Mouse (Mus musculus): ENCODE results near the gene Gck. TPM values are rescaled to one million over a fixed set of nuclear protein-coding genes. Genes with fewer than 3 reads are reported as not detected.

Gck gene
- total RNA-seq (2021) = 1 to 10 TPM; 7.4 to 9.4 TPM

- intact Hi-C loops (cut with DNase I) = loop anchor here (5.0 kb wide), 1 partner anchor 67 kb away; no protein-coding TSS in a partner anchor
- no peak for DNase-seq (ENCODE audit: low spot score)
Observed at GRCm38 (mm10) chr11:5949586-5950352, at the start of gene Gck. Gene Gck, minus strand, starts transcription at chr11:5950081.

GRCm38 (mm10) chr11:5998472-5998871 is 48.6 kb upstream of the Gck start:
- DNase-seq (ENCODE audit: low spot score) = no peak
- intact Hi-C loops (cut with DNase I) = no loop called here

- intact Hi-C loops (cut with DNase I) = loop anchor here (1.0 kb wide), 3 partner anchors 31 to 265 kb away; no protein-coding TSS in a partner anchor
Observed at GRCm38 (mm10) chr11:5995989-5996388, 46.1 kb upstream of the Gck start.

DNA sequence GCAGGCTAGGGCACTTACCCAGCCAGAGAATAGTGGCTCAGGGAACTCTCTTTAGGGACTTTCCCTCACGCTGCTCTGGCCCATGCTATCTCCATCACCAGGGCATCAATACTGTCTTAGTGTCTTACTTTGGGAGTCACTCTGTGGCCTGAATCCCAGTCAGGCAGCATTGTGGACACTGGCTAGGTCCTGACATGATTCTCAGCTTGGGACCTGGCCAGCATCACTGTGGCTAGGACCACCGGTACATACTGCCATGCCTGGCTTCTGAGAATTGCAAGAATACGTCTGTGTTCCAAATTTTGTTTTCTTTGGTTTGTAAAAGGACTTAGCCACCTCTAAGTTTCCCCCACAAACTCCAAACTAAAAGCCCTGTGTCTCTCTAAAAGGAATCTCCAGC is 45.0 kb upstream of the Gck start:
- intact Hi-C loops (cut with DNase I) = no loop called here

More at GRCm38 (mm10) chr11:5995989-5996388, 46.1 kb upstream of the Gck start:
- DNase-seq (ENCODE audit: low spot score) = peak; percentile 64

GRCm38 (mm10) chr11:5994212-5994611 is 44.3 kb upstream of the Gck start:
- intact Hi-C loops (cut with DNase I) = no loop called here

More for the DNA sequence above, 45.0 kb upstream of the Gck start:
- DNase-seq (ENCODE audit: low spot score) = no peak

GRCm38 (mm10) chr11:5990910-5991309 is 41.0 kb upstream of the Gck start:
- intact Hi-C loops (cut with DNase I) = no loop called here
- DNase-seq (ENCODE audit: low spot score) = no peak

More at GRCm38 (mm10) chr11:5994212-5994611, 44.3 kb upstream of the Gck start:
- no peak for DNase-seq (ENCODE audit: low spot score)

DNA sequence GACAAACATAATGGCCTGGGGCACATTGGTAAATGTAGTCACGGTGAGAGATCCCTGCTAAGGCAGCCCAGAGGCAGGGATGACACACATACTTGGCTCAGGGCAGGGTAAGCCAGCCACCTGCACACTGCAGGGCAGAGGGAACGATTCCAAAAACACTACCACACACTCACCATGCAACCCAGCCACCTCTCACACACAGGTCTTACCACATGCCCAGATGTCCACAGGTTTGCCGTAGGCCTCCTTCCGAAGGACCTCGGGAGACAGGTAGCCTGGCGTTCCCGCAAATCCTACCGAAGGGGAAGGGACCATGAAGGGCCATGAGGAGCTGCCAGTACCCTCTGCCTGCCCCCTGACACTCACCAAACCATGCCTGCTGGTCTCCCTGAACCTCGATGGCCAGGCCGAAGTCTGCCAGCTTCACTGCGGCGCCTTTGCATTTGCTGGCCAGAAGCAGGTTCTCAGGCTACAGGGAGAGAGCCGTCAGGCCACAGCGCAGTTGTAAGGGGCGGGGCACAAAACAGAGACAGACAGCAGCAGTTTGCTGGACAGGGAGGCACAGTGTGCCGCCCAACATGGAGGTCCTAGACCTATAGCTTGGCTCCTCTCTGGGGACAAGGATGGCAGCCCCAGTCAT is 40.2 kb upstream of the Gck start:
- no peak for DNase-seq (ENCODE audit: low spot score)
- intact Hi-C loops (cut with DNase I) = no loop called here

DNA sequence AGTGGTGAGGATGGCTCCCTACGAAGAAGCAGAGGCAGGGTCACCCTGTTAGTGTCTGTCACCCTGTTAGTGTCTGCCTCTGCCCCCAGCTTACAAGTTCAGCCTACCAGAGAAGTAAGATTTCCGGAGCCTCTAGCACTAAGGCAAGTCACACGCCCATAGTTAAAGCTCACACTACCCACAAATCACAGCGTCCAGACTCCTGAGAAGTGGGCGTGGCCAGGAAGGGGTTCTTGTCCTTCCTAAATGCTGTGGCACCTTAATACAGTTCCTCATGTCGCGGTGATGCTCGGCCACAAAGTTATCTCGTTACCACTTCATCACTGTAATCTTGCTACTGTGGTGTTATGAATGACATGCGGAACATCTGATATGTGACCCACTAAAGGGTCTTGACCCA is 38.2 kb upstream of the Gck start:
- intact Hi-C loops (cut with DNase I) = no loop called here
- no peak for DNase-seq (ENCODE audit: low spot score)

- intact Hi-C loops (cut with DNase I) = no loop called here
- no peak for DNase-seq (ENCODE audit: low spot score)
Observed at GRCm38 (mm10) chr11:5983629-5984028, 33.7 kb upstream of the Gck start.

GRCm38 (mm10) chr11:5981323-5981722 is 31.4 kb upstream of the Gck start:
- intact Hi-C loops (cut with DNase I) = no loop called here
- no peak for DNase-seq (ENCODE audit: low spot score)

- DNase-seq (ENCODE audit: low spot score) = no peak
- intact Hi-C loops (cut with DNase I) = no loop called here
Observed at GRCm38 (mm10) chr11:5980561-5980960, 30.7 kb upstream of the Gck start.

DNA sequence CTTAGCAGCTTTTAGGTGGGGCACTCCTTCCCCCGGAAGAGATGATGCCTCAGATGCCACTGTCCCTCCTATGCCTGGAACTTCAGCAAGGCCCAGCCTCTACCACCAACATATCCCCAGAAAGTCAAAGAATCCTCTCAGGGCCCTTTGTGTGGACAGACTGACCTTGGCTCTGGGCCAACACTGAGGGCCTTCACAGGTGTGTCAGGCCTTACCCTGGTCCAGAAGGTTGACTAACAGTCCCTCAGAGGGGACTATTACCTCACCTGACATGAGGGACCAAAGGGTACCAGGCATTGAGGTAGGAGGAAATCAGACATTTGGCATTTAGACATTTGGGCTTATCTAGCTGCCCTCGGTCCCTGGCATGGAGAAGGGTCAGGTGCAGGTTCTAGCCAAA is 30.2 kb upstream of the Gck start:
- DNase-seq (ENCODE audit: low spot score) = no peak
- intact Hi-C loops (cut with DNase I) = no loop called here

DNA sequence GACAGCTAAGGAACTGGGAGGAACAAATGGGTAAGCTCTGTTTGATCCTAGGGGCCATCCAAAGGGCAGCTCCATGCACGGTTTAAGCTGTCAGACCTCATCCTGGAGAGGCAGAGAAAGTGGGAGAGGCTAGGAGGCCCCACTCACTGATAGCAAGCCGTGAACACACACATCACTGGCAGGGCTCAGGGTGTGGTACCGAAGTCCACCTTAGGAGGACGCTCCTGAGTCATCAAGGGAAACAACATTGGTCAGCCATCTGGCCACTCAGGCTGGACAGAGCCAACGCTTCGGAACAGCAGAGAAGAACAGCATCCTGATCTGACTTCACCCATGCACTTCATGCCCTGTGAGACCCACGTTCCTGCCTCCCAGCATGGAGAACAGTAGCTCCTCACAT is 29.2 kb upstream of the Gck start:
- intact Hi-C loops (cut with DNase I) = no loop called here
- no peak for DNase-seq (ENCODE audit: low spot score)

- DNase-seq (ENCODE audit: low spot score) = no peak
- intact Hi-C loops (cut with DNase I) = no loop called here
Observed at GRCm38 (mm10) chr11:5976106-5976505, 26.2 kb upstream of the Gck start.

DNA sequence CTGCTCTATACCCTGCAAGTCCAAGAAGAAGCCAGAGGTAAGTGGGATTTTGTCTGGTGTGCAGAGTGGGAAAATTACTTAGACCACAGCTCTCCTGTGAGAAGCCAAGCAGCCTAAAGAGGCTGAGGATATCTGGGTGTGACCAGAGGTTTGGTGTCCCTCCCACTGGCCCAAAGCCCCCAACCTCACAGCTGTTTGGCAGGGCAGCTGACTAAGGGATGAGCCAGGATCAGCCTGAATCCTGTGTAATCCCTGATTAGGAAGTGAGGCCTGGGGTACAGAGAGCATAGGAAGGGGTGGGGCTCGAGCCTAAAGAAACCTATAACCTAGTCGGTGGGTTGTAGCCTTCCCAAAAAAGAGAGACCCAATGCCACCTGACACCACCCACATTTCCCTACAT is 25.2 kb upstream of the Gck start:
- DNase-seq (ENCODE audit: low spot score) = no peak
- intact Hi-C loops (cut with DNase I) = no loop called here

GRCm38 (mm10) chr11:5974053-5974452 is 24.2 kb upstream of the Gck start:
- no peak for DNase-seq (ENCODE audit: low spot score)
- intact Hi-C loops (cut with DNase I) = no loop called here

DNA sequence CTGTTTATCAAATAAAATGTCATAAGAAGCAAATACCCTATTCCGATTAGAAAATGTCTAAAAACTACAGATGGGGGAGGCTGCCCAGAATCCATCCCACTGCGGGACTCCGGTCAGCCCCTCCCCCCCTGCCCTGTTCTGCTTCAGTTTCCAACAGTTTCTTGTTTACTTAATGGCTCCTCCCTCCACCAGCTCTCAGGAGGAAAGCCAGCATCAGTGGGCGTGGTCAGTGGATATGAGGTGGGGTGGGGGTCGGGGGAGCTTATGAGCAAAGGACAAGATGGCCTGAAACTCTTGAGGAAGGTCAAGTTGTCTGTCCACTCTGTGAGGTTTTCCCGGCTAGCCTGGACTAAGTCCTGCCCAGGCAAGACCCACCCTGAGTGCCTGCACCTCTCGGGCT is 23.3 kb upstream of the Gck start:
- intact Hi-C loops (cut with DNase I) = no loop called here
- DNase-seq (ENCODE audit: low spot score) = no peak

- intact Hi-C loops (cut with DNase I) = no loop called here
- no peak for DNase-seq (ENCODE audit: low spot score)
Observed at GRCm38 (mm10) chr11:5971202-5971601, 21.3 kb upstream of the Gck start.

- no peak for DNase-seq (ENCODE audit: low spot score)
- intact Hi-C loops (cut with DNase I) = no loop called here
Observed at GRCm38 (mm10) chr11:5968223-5968622, 18.3 kb upstream of the Gck start.

DNA sequence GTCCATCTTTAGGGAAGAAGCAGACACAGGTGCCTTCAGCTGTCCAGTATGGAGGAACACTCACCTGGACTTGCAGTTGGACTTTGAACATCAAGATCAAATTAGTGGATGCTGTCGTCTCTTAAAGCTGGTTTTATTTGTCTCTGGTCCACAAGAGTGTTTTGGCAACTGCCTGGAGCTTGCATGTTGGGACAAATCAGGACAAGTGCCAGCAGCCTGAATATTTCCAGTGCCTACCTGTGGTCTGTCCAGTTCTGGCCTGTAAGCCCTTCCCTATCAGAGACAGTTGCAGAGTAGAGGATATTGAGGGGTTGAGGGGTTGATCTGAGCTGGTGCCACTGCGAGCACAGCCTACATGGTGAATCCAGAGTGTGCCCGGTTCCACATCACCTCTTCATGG is 16.9 kb upstream of the Gck start:
- no peak for DNase-seq (ENCODE audit: low spot score)
- intact Hi-C loops (cut with DNase I) = no loop called here

DNA sequence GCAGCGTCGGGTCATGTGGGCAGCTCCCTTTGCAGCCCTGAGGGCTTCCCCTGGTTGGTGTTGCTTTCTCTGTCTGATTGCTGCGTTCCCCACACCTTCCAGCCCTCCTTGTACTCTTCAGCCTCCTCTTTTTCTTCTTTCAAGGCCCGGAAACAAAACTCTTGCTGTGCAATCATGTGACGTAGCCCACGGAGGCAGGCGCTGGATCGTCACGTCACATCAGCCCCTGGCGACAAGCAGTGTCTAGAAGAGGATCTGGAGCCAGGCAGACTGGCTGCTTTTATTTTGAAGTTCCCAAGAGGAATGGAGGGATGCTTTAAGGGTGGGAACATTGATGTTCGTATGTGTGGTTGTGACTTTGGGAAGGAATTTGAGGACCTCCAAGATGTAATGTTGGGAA is 16.0 kb upstream of the Gck start:
- intact Hi-C loops (cut with DNase I) = no loop called here

GRCm38 (mm10) chr11:5960051-5960450 is 10.2 kb upstream of the Gck start:
- intact Hi-C loops (cut with DNase I) = no loop called here
- no peak for DNase-seq (ENCODE audit: low spot score)

More for the DNA sequence above, 16.0 kb upstream of the Gck start:
- DNase-seq (ENCODE audit: low spot score) = no peak

Measured in heart, postnatal 25 days (tissue).